Mouse (Mus musculus) ES-E14 (cell line): Measurements from ENCODE around the gene Dbn1.

ENCODE experiments used
- CHD2 ChIP-seq: IDR thresholded peaks from 2 replicates; pipeline ENCODE4 v1.6.1; 2014; ENCODE audit warnings: mild to moderate bottlenecking, low read depth, low read length, inconsistent platforms
- MAFK ChIP-seq: IDR thresholded peaks from 2 replicates; pipeline ENCODE4 v1.6.1; 2014; ENCODE audit warnings: mild to moderate bottlenecking, low read depth, low read length, inconsistent platforms; ENCODE audit not compliant: insufficient read depth
- ZC3H11A ChIP-seq: IDR thresholded peaks from 2 replicates; pipeline ENCODE4 v1.6.1; 2012; ENCODE audit warnings: low read depth, mild to moderate bottlenecking, inconsistent platforms, low read length, borderline replicate concordance
- ZNF384 ChIP-seq: IDR thresholded peaks from 2 replicates; pipeline ENCODE4 v1.6.1; 2012; ENCODE audit warnings: low read depth, low read length, inconsistent platforms

DNA sequence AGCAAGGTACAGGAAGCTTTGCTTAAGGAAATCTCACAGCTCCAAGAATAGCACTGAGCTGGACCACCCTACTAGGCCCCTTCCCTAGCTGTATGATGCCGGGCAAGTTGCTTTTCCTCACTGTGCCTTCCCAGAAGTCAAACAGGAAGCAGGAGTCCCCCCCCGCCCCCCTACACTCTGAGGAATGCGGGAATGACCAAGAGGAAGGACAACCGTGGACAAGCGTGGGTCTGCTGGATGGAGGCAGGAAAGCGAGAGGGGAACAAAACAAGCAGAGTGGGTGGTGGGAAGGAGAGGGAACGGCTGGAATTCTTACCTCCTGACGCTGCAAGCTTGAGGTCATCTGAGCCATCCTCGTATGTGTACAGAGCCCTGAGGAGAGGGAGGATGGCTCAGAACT, 4.8 kb downstream of the Dbn1 start:
- no peak for TF ChIP-seq ZNF384
- TF ChIP-seq MAFK: no peak
- TF ChIP-seq ZC3H11A: no peak
- TF ChIP-seq CHD2: no peak
